Mouse (Mus musculus) frontal cortex, adult (tissue): ENCODE results near the gene Mlh3.

Source experiments
- ATAC-seq: cut with Nextera tagmentation; 2 replicates; pipeline ENCODE4 v1.9.2; 2017; ENCODE audit warnings: mild to moderate bottlenecking, moderate library complexity, mixed read lengths; ENCODE audit not compliant: low TSS enrichment

Mlh3 gene

DNA sequence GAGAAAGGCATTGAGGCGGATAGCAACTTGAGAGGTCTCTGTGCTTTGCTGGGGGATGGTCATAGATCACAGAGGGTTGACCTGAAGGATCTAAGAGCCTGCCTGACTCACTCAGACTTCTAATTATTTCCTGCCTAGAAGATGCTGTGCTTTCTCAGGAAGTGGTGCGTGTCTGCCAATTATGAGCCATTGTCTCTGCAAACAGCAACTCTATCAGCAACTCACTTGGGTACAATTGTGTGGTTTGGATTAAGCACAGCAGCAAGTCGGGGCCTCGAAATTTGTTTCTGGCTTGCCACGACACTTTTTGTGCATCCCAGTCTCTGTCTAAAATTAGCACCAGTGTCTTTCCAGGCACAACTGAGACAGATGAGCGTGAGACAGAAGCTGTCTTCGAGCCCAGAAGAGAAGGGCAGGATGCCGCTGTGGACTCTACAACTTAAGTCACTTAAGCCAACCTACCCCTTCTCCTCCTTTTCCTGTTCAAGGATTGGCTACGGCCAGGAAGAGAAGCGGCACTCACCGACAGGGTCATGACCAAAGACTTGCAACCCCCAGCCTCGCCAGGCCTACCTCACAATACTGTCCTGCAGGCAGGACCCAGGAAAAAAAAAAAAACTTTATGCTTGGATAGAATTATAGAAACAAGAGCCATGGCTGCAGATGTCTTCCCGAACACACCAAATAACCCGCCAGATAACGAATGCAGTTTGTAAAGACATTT, 42.4 kb downstream of the Mlh3 start:
- peak; percentile 53 for ATAC-seq

DNA sequence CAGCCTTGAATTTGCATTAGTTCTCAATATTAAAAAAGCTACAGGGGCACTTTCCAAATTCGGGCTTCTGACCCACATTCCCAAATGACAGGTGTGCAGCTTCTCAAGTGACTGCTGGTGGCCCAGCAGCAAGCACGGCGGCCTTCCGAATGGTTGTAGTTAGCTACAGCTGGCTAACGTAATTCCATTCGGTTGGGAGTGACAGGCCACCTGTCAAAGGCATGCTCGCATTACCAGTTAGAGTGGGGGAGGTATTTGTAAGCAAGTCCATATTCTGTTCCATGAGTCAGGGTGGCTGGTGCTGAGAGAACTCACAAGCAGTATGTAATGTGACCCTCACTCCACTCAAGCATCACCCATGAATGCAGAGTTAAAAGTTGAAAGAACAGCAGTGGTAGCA, 43.2 kb downstream of the Mlh3 start:
- ATAC-seq = no peak

DNA sequence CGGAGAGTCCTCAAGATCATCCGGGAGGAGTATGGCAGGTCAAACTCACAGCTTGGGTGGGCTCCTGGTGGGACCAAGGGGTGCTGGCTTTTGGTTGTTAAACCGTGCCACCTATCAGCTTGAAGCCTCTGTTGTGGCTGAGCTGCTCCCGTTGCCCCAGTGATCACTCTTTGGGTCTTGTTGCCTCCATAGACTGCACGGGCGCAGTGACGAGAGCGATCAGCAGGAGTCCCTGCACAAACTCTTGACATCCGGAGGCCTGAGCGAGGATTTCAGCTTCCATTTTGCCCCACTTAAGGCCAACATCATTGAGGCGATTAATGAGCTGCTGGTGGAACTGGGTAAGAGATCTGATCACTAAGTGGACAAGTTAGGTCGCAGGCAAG, 50.5 kb downstream of the Mlh3 start:
- ATAC-seq = no peak

DNA sequence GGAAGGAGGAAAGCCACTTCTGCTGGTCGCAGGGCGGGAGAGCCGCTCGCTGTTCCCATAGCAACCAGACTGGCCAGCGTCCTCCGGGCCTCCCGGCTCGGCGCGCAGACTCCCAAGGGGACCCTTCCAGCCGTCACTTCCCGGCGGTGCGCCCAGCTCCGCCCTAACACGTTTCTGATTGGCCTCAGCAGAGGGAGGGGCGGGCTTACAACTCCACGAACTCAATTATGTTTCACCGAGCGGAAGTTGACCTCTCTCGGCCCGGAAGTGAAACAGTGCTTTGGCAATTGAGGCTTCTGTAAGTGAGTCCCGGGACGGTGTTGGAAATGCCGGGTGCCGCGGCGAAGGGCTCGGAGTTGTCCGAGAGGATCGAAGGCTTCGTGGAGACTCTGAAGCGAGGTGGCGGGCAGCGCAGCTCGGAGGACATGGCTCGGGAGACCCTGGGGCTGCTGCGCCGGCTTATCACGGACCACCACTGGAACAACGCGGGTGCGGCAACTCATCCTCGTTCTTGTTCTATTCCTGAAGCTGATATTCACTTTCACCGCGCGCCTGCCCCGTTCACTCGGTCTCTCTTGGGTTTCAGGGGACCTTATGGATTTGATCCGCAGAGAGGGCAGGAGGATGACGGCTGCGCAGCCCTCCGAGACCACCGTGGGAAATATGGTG, 51.0 kb downstream of the Mlh3 start, which contains the start of gene Eif2b2:
TSS of gene Eif2b2 (plus strand) at position 246 of the 669 bp plus-strand sequence.
- peak; percentile 100 for ATAC-seq

DNA sequence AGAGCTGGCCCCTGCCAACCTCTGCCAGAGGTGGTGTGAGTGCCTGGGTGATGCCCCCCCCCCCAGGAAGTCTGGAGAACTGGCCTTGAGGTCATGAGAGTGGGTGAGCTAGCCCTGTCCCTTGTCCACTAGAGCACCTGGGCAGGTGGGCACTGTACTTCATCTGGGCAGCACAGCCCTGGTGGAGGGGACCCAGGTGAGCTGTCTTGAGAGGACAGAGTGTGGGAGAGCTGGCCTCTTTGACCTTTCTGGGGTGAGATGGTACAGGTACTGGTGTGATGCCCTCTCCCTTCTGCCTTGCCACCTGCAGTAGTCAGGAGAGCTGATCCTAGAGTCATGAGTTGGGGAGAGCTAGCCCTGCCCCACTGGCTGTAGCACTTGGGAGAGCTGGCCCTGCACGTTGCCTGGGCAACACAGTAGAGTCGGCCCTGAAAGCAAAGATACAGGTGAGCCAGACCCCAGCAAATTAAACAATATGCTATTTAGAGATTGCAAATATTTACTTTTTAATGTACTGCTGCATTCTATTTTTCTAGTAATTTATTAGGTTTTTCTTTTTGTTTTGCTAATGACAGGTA, 52.6 kb downstream of the Mlh3 start:
- ATAC-seq = no peak

DNA sequence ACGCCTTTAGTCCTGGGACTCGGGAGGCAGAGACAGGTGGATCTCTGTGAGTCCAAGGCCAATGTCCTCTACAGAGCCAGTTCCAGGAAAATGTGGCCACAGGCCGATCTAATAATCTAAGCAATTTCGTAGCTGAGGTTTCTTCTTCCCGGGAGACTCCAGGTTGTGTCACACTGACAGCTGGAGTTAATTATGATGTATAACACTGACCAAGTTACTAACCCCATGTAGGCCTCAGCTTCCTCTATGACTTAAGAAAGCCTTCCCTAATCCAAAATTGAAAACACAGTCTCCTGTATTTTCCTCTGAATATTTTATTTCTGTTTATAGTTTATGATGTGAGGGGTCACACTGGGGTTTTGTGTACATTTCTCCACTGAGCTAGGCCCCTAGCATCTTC, 55.4 kb downstream of the Mlh3 start:
- ATAC-seq = no peak

DNA sequence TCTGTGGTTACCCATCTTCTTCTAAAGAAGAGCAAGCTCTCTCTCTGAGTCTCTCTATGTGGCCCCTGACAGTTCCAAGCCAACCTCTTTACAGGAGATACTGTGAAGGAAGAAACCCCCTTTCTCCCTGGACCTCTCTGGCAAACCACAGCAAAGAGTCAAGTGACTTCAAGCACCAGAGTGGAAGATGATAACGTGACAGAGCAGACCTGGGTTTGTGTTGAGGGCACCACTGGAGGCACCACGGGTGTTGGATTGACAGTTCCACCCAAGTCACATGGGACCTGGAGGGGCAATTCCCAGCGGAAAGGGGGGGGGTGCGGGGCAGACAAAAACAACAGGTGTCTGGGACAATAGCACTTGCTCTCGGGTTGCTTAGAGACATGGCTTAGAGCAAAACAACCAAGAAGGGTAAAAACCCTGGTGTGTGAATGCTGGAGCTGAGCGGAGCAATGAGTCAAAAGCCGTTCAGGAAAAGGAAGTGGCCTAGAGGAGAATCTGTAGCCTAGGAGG, 61.7 kb downstream of the Mlh3 start:
- ATAC-seq = no peak

DNA sequence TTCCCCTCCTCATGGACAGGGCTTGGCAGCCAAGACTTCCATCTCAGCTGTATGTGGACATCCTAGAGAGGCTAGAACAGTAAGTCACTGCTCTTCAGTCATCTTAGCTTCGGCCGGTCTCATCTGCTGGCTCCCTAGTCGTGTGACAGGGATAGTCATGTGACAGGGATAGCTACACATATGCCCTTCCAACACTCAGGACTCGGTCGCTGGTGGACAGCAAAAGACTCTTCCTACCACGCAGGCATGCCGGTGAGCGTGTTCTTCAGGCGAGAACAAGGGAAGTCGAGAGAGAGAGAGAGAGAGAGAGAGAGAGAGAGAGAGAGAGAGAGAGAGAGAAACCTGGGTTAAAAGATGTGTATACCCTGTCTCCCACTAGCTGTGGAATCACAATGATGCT, 65.0 kb downstream of the Mlh3 start:
- no peak for ATAC-seq

DNA sequence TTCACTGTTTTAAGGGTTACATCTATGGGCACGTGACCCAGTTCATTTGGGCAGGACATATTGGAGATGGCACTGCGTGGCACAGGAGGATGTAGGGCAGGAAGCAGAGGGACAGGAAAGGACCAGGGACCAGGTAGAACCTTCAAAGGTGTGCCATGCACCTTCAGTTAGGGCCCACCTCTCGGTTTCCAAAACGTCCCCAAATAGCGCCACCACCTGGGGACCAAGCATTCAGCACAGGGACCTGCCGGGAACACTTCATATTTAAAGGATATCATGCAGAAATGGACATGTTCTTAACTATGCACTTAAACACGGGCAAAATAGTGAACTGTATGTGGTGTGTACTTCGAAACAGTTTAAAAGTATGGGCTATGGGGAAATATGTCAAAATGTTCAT, 66.3 kb downstream of the Mlh3 start:
- no peak for ATAC-seq

DNA sequence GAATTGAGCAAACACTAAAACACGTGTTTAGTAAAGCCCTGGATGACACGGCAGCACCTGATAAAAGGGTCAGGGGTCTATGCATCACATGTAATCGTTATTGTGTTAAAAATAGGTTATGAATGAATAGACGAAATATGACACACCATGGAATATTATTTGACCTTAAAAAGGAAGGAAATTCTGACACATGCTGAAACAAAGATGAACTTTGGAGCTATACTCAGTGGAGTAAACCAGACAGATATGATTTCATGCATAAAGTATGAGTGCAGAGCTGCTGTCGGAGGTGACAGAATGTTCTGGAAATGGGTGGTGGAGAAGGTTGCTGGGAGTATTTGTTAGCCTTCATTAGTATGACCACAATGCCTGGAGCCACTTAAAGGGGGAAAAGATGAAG, 66.7 kb downstream of the Mlh3 start:
- ATAC-seq = no peak

DNA sequence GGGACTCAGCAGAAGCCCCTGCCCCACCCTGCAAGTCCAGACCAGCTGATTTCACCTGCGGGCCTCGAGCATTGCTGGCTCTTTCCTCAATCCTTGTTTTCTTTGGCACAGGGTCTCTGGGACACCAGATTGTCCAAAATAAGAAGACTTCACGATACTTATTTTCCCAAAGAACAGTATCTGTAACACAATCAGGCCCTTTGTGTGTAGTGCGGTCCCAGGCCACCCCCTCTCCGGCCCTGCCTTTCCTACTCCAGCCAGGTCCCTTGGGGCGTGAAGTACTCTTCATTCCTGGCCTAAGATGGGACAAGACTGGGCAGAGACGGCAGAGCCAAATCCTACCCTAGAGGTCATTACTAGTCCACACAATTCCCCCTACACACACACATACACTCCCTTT, 68.2 kb downstream of the Mlh3 start:
- ATAC-seq = no peak

DNA sequence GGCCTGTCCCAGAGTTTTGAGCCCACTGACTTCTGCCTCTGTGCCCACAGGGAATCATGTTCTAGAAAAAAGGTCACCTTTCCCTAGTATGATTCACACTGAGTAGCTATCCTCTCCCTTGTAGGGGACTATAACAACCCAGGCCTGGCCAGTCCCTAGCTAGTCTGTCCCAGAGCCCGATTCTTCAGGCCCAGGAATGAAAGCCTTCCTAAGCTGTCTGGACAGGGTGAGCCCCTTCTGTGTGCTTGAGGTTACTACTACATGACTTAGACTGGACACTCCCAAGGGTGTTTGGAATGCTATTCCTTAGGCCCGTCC, 68.6 kb downstream of the Mlh3 start:
- ATAC-seq = no peak

DNA sequence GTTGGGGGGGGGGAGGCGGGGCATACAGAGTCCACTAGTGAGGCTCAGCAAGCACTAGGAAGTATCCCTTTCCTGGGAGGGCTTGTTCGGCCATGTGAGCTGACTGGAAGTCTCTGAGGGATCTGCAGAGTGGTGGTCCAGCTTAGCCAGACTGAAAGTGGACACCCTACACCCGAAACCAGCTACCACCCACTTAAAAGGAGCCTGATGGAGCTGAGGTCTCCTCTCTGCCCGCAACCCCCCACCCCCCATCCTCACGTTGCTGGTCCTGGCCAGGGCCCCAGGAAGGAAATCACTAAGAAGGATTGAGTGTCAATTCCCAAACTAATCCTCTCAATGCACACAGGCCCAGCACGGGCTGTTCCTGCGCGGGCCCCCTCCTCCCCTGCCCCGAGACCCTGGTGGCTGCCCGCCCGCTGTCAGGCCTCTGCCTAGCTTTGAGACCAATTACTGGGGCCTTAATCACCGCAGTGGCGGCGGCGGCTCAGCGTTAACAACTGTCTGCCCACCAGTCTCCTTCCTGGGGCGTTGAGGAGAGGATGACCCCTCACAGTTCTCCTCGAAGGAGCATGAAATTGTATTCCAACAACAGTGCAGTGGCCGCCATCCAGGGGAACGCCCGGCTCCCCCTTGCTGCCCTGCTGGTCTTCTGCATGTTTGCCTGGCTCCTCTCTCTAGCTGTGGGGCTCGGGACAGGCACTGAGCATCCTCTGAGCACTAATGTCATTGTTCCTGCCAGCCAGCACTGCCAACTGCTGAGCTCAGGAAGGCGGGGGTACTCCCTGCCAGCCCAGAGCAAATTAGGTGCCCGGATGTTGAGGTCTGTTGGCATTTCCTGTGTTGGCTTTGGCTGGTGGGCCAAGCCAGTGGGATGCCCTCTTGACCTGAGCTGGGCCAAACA, 69.2 kb downstream of the Mlh3 start:
- no peak for ATAC-seq

DNA sequence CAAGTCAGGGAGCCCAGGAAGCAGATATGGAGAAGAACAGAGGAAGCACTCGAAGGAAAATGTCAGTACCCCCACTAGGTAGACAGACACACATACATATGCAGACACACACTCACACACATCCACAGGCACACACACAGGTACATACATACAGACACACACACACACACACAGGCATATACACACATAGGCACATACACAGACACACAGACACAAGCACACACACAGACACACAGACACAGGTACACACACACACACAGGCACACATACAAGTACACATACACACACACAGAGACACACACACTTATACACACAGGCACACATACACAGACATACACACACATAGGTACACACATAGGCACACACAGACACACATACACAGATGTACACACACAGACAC, 70.4 kb downstream of the Mlh3 start:
- ATAC-seq = no peak

DNA sequence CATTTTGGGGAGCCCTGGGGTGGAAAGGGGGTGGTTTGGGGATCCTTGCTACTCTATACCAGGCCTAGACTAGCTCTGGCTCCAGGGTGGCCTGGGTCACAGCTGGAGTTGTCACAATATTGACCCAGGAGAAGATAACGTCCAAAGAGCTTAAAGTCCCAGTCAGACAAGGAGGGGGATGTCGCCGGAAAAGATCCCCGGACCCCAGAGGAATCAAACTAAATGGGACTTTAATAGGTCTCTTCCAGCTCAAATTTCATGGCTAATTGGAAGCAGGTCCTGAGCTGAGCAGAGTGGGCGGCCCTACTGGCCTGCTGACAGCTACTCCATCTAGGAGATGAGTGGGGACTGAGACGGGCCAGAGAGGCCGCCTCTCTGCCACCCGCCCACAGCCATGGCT, 72.5 kb downstream of the Mlh3 start:
- no peak for ATAC-seq

DNA sequence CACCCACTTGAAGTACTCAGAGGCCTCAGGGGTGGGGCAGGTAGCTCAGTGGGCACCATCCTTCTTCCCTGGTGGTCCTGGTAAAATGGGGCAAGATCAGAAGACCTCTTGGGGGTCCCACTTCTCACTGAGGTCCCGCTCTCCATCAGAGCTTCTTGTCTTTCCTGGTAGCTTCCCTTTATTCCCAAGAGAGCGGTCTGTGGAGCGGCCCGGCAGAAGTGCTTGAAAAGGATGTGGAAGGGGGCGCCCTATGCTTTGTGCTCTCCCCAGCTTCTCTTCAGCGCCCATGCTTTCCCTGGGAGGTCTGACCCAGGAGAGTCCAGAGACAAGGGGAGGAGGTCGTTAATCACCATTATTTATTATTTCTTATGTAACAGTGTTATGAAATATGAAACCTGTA, 73.0 kb downstream of the Mlh3 start:
- no peak for ATAC-seq

DNA sequence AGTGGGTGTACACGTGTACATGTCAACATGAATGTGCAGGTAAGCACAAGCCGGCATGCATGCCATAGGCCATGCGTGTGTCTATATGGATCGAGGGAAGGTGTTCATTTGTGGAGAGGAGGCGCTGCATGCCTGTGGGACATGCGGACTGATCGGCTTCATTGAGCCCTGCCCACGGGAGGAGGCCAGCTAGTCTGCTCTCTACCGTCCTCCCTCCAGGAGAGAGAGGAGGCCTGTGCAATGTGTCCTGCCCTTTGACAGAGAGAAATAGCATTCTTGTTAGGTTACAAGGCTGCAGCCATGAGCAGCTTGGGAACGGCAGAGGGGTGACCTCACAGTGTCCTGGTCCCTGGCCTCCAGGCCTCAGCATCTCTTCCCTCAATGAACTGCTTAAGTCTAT, 74.2 kb downstream of the Mlh3 start:
- no peak for ATAC-seq

DNA sequence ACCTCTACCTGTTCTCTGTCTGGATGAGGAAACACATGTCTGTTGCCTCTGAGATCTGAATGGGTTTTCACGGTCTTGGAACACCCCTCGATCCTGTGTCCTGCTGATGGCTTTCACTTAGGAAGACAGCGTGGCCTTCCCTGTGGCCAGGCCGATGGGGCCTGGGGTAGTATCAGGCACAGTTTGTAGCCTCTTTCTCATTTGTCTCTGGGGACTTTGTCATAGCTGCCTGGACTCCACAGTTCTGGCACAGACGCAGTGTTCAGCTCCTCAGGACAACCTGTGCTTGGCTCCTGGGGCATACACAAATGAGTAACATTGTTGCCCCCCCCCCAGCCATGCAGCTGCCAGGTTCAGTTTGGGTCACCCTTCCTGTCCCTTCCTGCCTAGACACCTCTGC, 75.3 kb downstream of the Mlh3 start:
- no peak for ATAC-seq

DNA sequence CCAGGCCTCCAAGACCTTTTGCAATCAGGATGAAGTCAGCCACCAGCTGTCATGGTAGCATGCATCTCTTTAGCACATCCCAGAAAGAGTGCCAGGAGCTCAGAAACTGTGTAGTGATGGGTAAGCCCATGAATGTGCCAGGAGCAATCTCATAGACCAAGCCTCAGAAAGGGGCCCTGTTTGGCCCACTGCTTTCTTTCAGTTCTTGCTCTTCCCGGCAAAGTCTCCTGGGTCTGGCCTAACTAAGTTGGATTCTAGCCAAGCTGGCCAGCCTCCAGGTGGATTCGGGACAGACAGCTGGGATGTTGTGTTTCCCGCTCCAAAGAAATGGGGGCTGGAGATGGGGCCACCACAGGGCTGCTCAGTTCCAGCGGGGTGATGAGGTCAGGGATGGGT, 75.8 kb downstream of the Mlh3 start:
- ATAC-seq = peak; percentile 27; the same call in 1 of the 2 replicates

DNA sequence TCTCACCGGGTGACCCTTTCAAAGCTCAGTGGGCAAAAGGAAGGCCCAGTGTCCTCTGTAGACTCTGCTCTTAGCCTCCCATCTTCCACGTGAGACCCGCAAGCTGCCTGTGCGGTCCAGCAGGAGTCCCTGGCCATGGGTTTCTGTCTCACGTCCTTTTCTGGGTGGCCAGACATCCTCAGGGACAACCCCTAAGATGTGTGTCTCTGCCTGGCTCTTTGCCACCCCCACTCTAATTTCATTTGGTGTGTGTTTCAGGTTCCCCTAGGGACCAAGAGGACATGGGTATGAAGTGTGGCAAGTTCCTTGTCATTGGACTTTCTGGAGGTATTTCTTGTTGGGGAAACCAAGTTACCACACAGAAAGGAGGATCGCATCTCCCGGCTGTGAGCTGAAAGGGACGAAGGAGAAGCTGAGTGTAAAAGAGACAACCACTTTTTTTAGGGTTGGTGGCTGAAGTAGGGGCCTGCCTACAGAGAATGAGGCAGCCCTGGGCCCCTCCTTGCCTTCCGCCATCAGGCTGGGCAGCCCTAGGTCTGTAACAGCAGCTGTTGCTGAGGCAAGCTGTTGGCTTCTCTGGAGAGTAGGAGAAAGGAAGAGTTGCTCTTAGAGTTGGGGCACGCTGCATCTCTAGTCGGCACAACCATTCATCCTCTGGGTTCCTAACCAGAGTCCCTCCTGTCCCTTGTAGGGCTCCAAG, 76.3 kb downstream of the Mlh3 start:
- no peak; the same call in 1 of the 2 replicates for ATAC-seq

DNA sequence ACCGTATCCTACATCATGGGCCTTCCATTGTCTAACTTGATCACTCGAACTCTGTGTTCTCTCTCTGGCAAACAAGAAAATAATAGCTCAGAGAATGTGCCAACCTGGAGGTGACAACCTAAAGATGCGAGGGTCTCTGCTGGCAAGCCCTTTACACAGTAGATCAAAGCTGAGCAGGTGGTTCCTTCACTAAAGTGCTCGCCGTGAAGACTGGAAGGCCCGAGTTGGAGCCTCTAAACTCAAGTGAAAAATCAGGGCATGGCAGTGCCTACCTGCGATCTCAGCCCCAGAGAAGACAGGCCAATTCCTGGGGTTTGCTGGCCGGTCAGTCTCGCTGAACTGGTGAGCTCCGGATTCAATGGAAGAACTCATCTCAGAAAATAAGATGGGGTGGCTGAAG, 77.3 kb downstream of the Mlh3 start:
- ATAC-seq = no peak
